Mouse (Mus musculus): ENCODE data around the gene Lrrc20. TPM values are rescaled to one million over a fixed set of nuclear protein-coding genes. Genes with fewer than 3 reads are reported as not detected.

The Lrrc20 gene
- polyA plus RNA-seq, 1 experiment = 11.8 TPM

- peaks cover 22% of the 10 kb centered on the region for H3K79me2 ChIP-seq (ENCODE audit: control insufficient read depth, insufficient read depth)
- H3K4me3 ChIP-seq (ENCODE audit: insufficient read depth, poor library complexity, severe bottlenecking) = no peak overlapping the region
- TF ChIP-seq MAX (IDR thresholded peaks at IDR 0.05) = no peak
- no peak for TF ChIP-seq MYOD1 (IDR thresholded peaks at IDR 0.05; ENCODE audit: control insufficient read depth, insufficient read length, low read depth)
- no peak for TF ChIP-seq USF1 (IDR thresholded peaks at IDR 0.05; ENCODE audit: low read depth)
- TF ChIP-seq FOSL1 (IDR thresholded peaks at IDR 0.05; ENCODE audit: insufficient read depth, low read length, poor library complexity, severe bottlenecking) = no peak
- no peak for TF ChIP-seq CEBPB (IDR thresholded peaks at IDR 0.05; ENCODE audit: low read depth)
- TF ChIP-seq CTCF (IDR thresholded peaks at IDR 0.05; ENCODE audit: control insufficient read depth, insufficient read depth, insufficient read length) = no peak
- TF ChIP-seq MYOG (IDR thresholded peaks at IDR 0.05; ENCODE audit: control insufficient read depth, extremely low read depth, insufficient read length) = no peak
- no peaks in the 10 kb centered on the region for H3K79me3 ChIP-seq (ENCODE audit: low read depth)
- H3K36me3 ChIP-seq (ENCODE audit: control insufficient read depth, insufficient read depth) = no peaks in the 10 kb centered on the region
- no peaks in the 10 kb centered on the region for H3K27me3 ChIP-seq (ENCODE audit: control insufficient read depth, insufficient read depth, insufficient read length)
- H3ac ChIP-seq (ENCODE audit: control insufficient read depth, insufficient read length, low read depth) = no peak overlapping the region
Measured at GRCm38 (mm10) chr10:61482771-61483170, 7.2 kb downstream of the Lrrc20 start.

- Histone ChIP-seq H3K27me3 (ENCODE audit: control insufficient read depth, insufficient read depth, insufficient read length) (no peaks in the 10 kb centered on the region), H3K4me3 (ENCODE audit: insufficient read depth, poor library complexity, severe bottlenecking) (no peak overlapping the region), H3K79me3 (ENCODE audit: low read depth) (no peaks in the 10 kb centered on the region), H3ac (ENCODE audit: control insufficient read depth, insufficient read length, low read depth) (no peak overlapping the region), H3K79me2 (ENCODE audit: control insufficient read depth, insufficient read depth) (peaks cover 4% of the 10 kb centered on the region), H3K36me3 (ENCODE audit: control insufficient read depth, insufficient read depth) (no peaks in the 10 kb centered on the region)
- TF ChIP-seq MYOD1 (IDR thresholded peaks at IDR 0.05; ENCODE audit: control insufficient read depth, insufficient read length, low read depth) (no peak), FOSL1 (IDR thresholded peaks at IDR 0.05; ENCODE audit: insufficient read depth, low read length, poor library complexity, severe bottlenecking) (no peak), USF1 (IDR thresholded peaks at IDR 0.05; ENCODE audit: low read depth) (no peak), CEBPB (IDR thresholded peaks at IDR 0.05; ENCODE audit: low read depth) (no peak)
Measured at GRCm38 (mm10) chr10:61484801-61485200, 9.2 kb downstream of the Lrrc20 start.

GRCm38 (mm10) chr10:61486551-61487339 lies 11.1 kb downstream of the Lrrc20 start:
- Histone ChIP-seq H3K27me3 (ENCODE audit: control insufficient read depth, insufficient read depth, insufficient read length) (no peaks in the 10 kb centered on the region), H3K79me3 (ENCODE audit: low read depth) (no peaks in the 10 kb centered on the region), H3K36me3 (ENCODE audit: control insufficient read depth, insufficient read depth) (no peaks in the 10 kb centered on the region), H3ac (ENCODE audit: control insufficient read depth, insufficient read length, low read depth) (no peak overlapping the region), H3K79me2 (ENCODE audit: control insufficient read depth, insufficient read depth) (no peaks in the 10 kb centered on the region), H3K4me3 (ENCODE audit: insufficient read depth, poor library complexity, severe bottlenecking) (no peak overlapping the region)
- TF ChIP-seq MAX (IDR thresholded peaks at IDR 0.05) = no peak
- TF ChIP-seq CTCF (IDR thresholded peaks at IDR 0.05; ENCODE audit: control insufficient read depth, insufficient read depth, insufficient read length) = no peak
- no peak for TF ChIP-seq MYOD1 (IDR thresholded peaks at IDR 0.05; ENCODE audit: control insufficient read depth, insufficient read length, low read depth)
- no peak for TF ChIP-seq MYOG (IDR thresholded peaks at IDR 0.05; ENCODE audit: control insufficient read depth, extremely low read depth, insufficient read length)
- no peak for TF ChIP-seq CEBPB (IDR thresholded peaks at IDR 0.05; ENCODE audit: low read depth)
- TF ChIP-seq USF1 (IDR thresholded peaks at IDR 0.05; ENCODE audit: low read depth) = no peak
- no peak for TF ChIP-seq FOSL1 (IDR thresholded peaks at IDR 0.05; ENCODE audit: insufficient read depth, low read length, poor library complexity, severe bottlenecking)

DNA sequence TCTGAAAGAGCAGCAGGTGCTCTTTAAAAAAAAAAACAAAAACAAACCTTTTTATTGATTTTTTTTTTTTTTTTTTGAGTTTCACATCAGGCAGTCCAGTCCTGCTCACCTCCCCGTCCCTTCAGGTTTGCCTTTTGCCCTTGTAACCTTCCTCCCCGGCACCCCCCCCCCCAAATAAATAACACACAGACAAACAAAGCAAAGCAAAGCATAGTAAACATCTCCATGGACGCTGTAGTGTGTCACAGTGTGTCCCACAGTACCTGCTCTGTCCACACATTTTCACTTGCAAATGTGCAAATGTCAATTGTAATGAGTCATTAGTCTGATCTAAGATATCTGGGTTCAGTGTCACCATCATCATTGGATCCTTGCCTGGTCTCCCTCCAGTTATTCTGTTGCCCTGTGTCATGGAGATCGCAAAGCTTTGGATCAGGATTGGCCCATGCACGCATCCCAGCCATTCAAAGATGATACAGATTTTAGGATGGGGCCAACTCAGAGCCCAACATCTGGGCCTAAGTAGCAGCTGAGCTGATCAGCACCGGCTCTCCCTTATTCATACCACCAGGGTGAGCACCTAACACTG lies 13.0 kb downstream of the Lrrc20 start:
- H3K79me3 ChIP-seq (ENCODE audit: low read depth) = no peaks in the 10 kb centered on the region
- TF ChIP-seq CEBPB (IDR thresholded peaks at IDR 0.05; ENCODE audit: low read depth) = no peak
- no peak for TF ChIP-seq USF1 (IDR thresholded peaks at IDR 0.05; ENCODE audit: low read depth)
- H3K4me3 ChIP-seq (ENCODE audit: insufficient read depth, poor library complexity, severe bottlenecking) = no peak overlapping the region

GRCm38 (mm10) chr10:61491573-61491972 lies 16.0 kb downstream of the Lrrc20 start:
- H3K36me3 ChIP-seq (ENCODE audit: control insufficient read depth, insufficient read depth) = no peaks in the 10 kb centered on the region
- H3ac ChIP-seq (ENCODE audit: control insufficient read depth, insufficient read length, low read depth) = no peak overlapping the region
- H3K79me2 ChIP-seq (ENCODE audit: control insufficient read depth, insufficient read depth) = no peaks in the 10 kb centered on the region
- no peaks in the 10 kb centered on the region for H3K79me3 ChIP-seq (ENCODE audit: low read depth)
- H3K27me3 ChIP-seq (ENCODE audit: control insufficient read depth, insufficient read depth, insufficient read length) = no peaks in the 10 kb centered on the region
- H3K4me3 ChIP-seq (ENCODE audit: insufficient read depth, poor library complexity, severe bottlenecking) = no peak overlapping the region
- TF ChIP-seq MYOD1 (IDR thresholded peaks at IDR 0.05; ENCODE audit: control insufficient read depth, insufficient read length, low read depth) (no peak), CEBPB (IDR thresholded peaks at IDR 0.05; ENCODE audit: low read depth) (no peak), USF1 (IDR thresholded peaks at IDR 0.05; ENCODE audit: low read depth) (no peak), MYOG (IDR thresholded peaks at IDR 0.05; ENCODE audit: control insufficient read depth, extremely low read depth, insufficient read length) (no peak), CTCF (IDR thresholded peaks at IDR 0.05; ENCODE audit: control insufficient read depth, insufficient read depth, insufficient read length) (no peak), FOSL1 (IDR thresholded peaks at IDR 0.05; ENCODE audit: insufficient read depth, low read length, poor library complexity, severe bottlenecking) (no peak), MAX (IDR thresholded peaks at IDR 0.05) (no peak)

More for the DNA sequence above, 13.0 kb downstream of the Lrrc20 start:
- Histone ChIP-seq H3K27me3 (ENCODE audit: control insufficient read depth, insufficient read depth, insufficient read length) (no peaks in the 10 kb centered on the region), H3ac (ENCODE audit: control insufficient read depth, insufficient read length, low read depth) (no peak overlapping the region), H3K79me2 (ENCODE audit: control insufficient read depth, insufficient read depth) (no peaks in the 10 kb centered on the region), H3K36me3 (ENCODE audit: control insufficient read depth, insufficient read depth) (no peaks in the 10 kb centered on the region)

DNA sequence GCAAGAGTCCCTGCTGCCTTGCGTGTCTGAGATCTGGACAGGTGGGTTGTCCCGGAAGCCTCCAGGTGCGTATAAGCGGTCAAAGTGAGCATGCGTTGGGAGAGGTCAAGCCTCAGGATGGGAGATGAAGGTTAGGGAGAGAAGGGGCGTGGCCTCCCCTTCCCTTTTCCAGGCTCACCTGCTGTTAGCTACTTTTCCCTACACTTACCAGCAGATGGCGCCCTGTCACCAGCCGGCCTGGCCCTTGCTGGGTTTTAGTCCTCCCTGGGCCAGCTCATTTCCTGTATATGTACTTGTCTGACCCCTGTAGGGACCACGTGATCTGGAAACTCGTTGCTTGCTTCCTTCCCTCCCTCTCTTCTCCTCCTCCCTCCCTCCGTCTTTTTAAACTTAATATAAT lies 16.4 kb downstream of the Lrrc20 start:
- Histone ChIP-seq H3K27me3 (ENCODE audit: control insufficient read depth, insufficient read depth, insufficient read length) (no peaks in the 10 kb centered on the region), H3K4me3 (ENCODE audit: insufficient read depth, poor library complexity, severe bottlenecking) (no peak overlapping the region), H3K79me3 (ENCODE audit: low read depth) (no peaks in the 10 kb centered on the region), H3K36me3 (ENCODE audit: control insufficient read depth, insufficient read depth) (no peaks in the 10 kb centered on the region), H3ac (ENCODE audit: control insufficient read depth, insufficient read length, low read depth) (no peak overlapping the region), H3K79me2 (ENCODE audit: control insufficient read depth, insufficient read depth) (no peaks in the 10 kb centered on the region)
- peak; percentile 84 for TF ChIP-seq CTCF (IDR thresholded peaks at IDR 0.05; ENCODE audit: control insufficient read depth, insufficient read depth, insufficient read length)
- peak; percentile 86 for TF ChIP-seq USF1 (IDR thresholded peaks at IDR 0.05; ENCODE audit: low read depth)
- TF ChIP-seq MYOG (IDR thresholded peaks at IDR 0.05; ENCODE audit: control insufficient read depth, extremely low read depth, insufficient read length) = no peak
